Mouse (Mus musculus) stomach, postnatal 0 days (tissue): Measurements from ENCODE around the gene Sik1. TPM values are rescaled to one million over a fixed set of nuclear protein-coding genes. Genes with fewer than 3 reads are reported as not detected.

Source experiments
- ATAC-seq: fragments of 200-750 bp; cut with Nextera tagmentation; 2 replicates; pipeline ENCODE4 v1.8.0; 2017; ENCODE audit not compliant: low FRiP score, low TSS enrichment
- DNase-seq: peaks from one replicate; pipeline ENCODE4 v3.0.0-alpha.2; 2016; ENCODE audit warnings: low spot score
- H3K27ac ChIP-seq: fragments of 300-500 bp; sonication (generic); replicated peaks from 2 replicates; pipeline ENCODE4 v1.5.1; 2014; ENCODE audit warnings: mild to moderate bottlenecking, control low read depth
- H3K27me3 ChIP-seq: fragments of 300-500 bp; sonication (generic); 2 replicates; pipeline ENCODE4 v1.6.1; 2014; ENCODE audit warnings: low read length; ENCODE audit not compliant: control insufficient read depth, insufficient read depth
- H3K36me3 ChIP-seq: fragments of 300-500 bp; sonication (generic); 2 replicates; pipeline ENCODE4 v1.6.1; 2014; ENCODE audit warnings: low read length, mixed read lengths; ENCODE audit not compliant: control insufficient read depth, insufficient read depth
- H3K4me1 ChIP-seq: fragments of 300-500 bp; sonication (generic); replicated peaks from 2 replicates; pipeline ENCODE4 v1.6.1; 2014; ENCODE audit warnings: antibody characterized with exemption; ENCODE audit not compliant: control insufficient read depth, insufficient read depth
- H3K4me2 ChIP-seq: fragments of 300-500 bp; sonication (generic); replicated peaks from 2 replicates; pipeline ENCODE4 v1.6.1; 2014; ENCODE audit warnings: low read depth, mild to moderate bottlenecking, control low read depth, moderate library complexity
- H3K4me3 ChIP-seq: fragments of 300-500 bp; sonication (generic); 2 replicates; pipeline ENCODE4 v1.5.1; 2014; ENCODE audit warnings: low read depth, low read length, control low read depth
- H3K9ac ChIP-seq: fragments of 300-500 bp; sonication (generic); 2 replicates; pipeline ENCODE4 v1.6.1; 2014; ENCODE audit warnings: mild to moderate bottlenecking, low read length, control low read depth, mixed read lengths
- H3K9me3 ChIP-seq: fragments of 300-500 bp; sonication (generic); 2 replicates; pipeline ENCODE4 v1.6.1; 2016; ENCODE audit warnings: low read length; ENCODE audit not compliant: control insufficient read depth
- CTCF ChIP-seq: IDR thresholded peaks from 2 replicates; pipeline ENCODE4 v1.5.1; 2016; ENCODE audit warnings: antibody characterized with exemption, low read depth, mild to moderate bottlenecking, moderate library complexity
- EP300 ChIP-seq: optimal IDR thresholded peaks from 2 replicates; pipeline ENCODE3; 2016; ENCODE audit warnings: antibody characterized with exemption
- WGBS: fragments of 180-500 bp; shearing (Covaris S2); extraction: QIAGEN DNeasy Blood & Tissue Kit; methylation state at CpG from one replicate; pipeline ENCODE4 v1.1.7; 2014; 5-methylcytosine and 5-hydroxymethylcytosine counted together
- polyA plus RNA-seq: library from polyadenylated mRNA; unstranded; fragments of >200 nt; fragmentation: Nextera tagmentation; extraction: Ambion mirVana; gene quantifications from 2 replicates; pipeline ENCODE4 v1.2.1, GENCODE M21; 2015

The Sik1 gene
- polyA plus RNA-seq, 1 experiment from 2014 or later = 18.2 TPM

GRCm38 (mm10) chr17:31868076-31868475, 12.5 kb upstream of the Sik1 start:
- WGBS = 73% methylated on average over 4 of the region's 4 CpGs
- TF ChIP-seq EP300 (no peak), CTCF (no peak)
- no peaks in the 10 kb centered on the region for H3K9me3 ChIP-seq
- ATAC-seq (peak; percentile 62), DNase-seq (peak; percentile 76)
- no peak overlapping the region for H3K4me3 ChIP-seq
- no peak overlapping the region for H3K4me2 ChIP-seq
- H3K9ac ChIP-seq = no peak overlapping the region
- H3K27me3 ChIP-seq = no peaks in the 10 kb centered on the region
- no peaks in the 10 kb centered on the region for H3K36me3 ChIP-seq
- no peak overlapping the region for H3K27ac ChIP-seq
- H3K4me1 ChIP-seq = peaks cover 7% of the 10 kb centered on the region

- H3K9me3 ChIP-seq = no peaks in the 10 kb centered on the region
- H3K27ac ChIP-seq = no peak overlapping the region
- no peak for DNase-seq
- no peak for ATAC-seq
- H3K4me2 ChIP-seq = no peak overlapping the region
- H3K36me3 ChIP-seq = no peaks in the 10 kb centered on the region
- 96% methylated on average over 7 of the region's 7 CpGs for WGBS
- H3K27me3 ChIP-seq = no peaks in the 10 kb centered on the region
- H3K4me1 ChIP-seq = peaks cover 7% of the 10 kb centered on the region
- no peak overlapping the region for H3K9ac ChIP-seq
- no peak overlapping the region for H3K4me3 ChIP-seq
- TF ChIP-seq CTCF (no peak), EP300 (no peak)
These were observed 11.5 kb upstream of the Sik1 start for GRCm38 (mm10) chr17:31867061-31867460.

- H3K9me3 ChIP-seq = no peaks in the 10 kb centered on the region
- no peak overlapping the region for H3K4me2 ChIP-seq
- no peak for TF ChIP-seq EP300
- 0 out of 2 replicates have a peak, but pooled peaks have one; percentile 6 for TF ChIP-seq CTCF
- peaks cover 6% of the 10 kb centered on the region for H3K4me1 ChIP-seq
- ATAC-seq (no peak), DNase-seq (no peak)
- H3K27ac ChIP-seq = peak overlapping the region; percentile 49; the same call in 1 of the 2 replicates
- no peak overlapping the region for H3K9ac ChIP-seq
- WGBS = 53% methylated on average over 7 of the region's 7 CpGs
- H3K27me3 ChIP-seq = no peaks in the 10 kb centered on the region
- H3K4me3 ChIP-seq = no peak overlapping the region
- H3K36me3 ChIP-seq = no peaks in the 10 kb centered on the region
These were observed 10.0 kb upstream of the Sik1 start for GRCm38 (mm10) chr17:31865636-31866035.

- ATAC-seq (no peak), DNase-seq (no peak)
- Histone ChIP-seq H3K4me1 (peaks cover 3% of the 10 kb centered on the region; the same call in 1 of the 2 replicates), H3K4me2 (no peak overlapping the region), H3K27ac (peak overlapping the region; percentile 49; the same call in 1 of the 2 replicates), H3K36me3 (no peaks in the 10 kb centered on the region), H3K9me3 (no peaks in the 10 kb centered on the region), H3K4me3 (no peak overlapping the region), H3K9ac (no peak overlapping the region), H3K27me3 (no peaks in the 10 kb centered on the region)
- 57% methylated on average over 11 of the region's 11 CpGs for WGBS
- no peak for TF ChIP-seq EP300
- no peak for TF ChIP-seq CTCF
These were observed 9.3 kb upstream of the Sik1 start for GRCm38 (mm10) chr17:31864666-31865450.

- no peak overlapping the region for H3K4me3 ChIP-seq
- H3K4me2 ChIP-seq = no peak overlapping the region
- ATAC-seq (no peak), DNase-seq (no peak)
- no peak overlapping the region for H3K27ac ChIP-seq
- WGBS = 81% methylated on average over 10 of the region's 10 CpGs
- no peak for TF ChIP-seq EP300
- no peak for TF ChIP-seq CTCF
- peaks cover 6% of the 10 kb centered on the region; the same call in 1 of the 2 replicates for H3K4me1 ChIP-seq
- no peaks in the 10 kb centered on the region for H3K27me3 ChIP-seq
- H3K9me3 ChIP-seq = no peaks in the 10 kb centered on the region
- no peak overlapping the region for H3K9ac ChIP-seq
- no peaks in the 10 kb centered on the region for H3K36me3 ChIP-seq
These were observed 7.7 kb upstream of the Sik1 start for GRCm38 (mm10) chr17:31863151-31863815.

- TF ChIP-seq EP300 = no peak
- TF ChIP-seq CTCF = no peak
- DNase-seq (peak; percentile 56), ATAC-seq (no peak)
- WGBS = 51% methylated on average over 6 of the region's 6 CpGs
- H3K9me3 ChIP-seq = no peaks in the 10 kb centered on the region
- no peaks in the 10 kb centered on the region for H3K36me3 ChIP-seq
- H3K4me1 ChIP-seq = peaks cover 6% of the 10 kb centered on the region; the same call in 1 of the 2 replicates
- H3K9ac ChIP-seq = no peak overlapping the region
- no peak overlapping the region for H3K4me2 ChIP-seq
- no peaks in the 10 kb centered on the region for H3K27me3 ChIP-seq
- H3K27ac ChIP-seq = 0 out of 2 replicates have a peak overlapping the region, but pooled peaks have one; percentile 35
- H3K4me3 ChIP-seq = no peak overlapping the region
These were observed 6.5 kb upstream of the Sik1 start for GRCm38 (mm10) chr17:31862136-31862535.
